Mouse (Mus musculus): ENCODE results near the gene Proz. TPM values are rescaled to one million over a fixed set of nuclear protein-coding genes. Genes with fewer than 3 reads are reported as not detected.
A peak's percentile ranks its signal among the peaks of the same experiment; 100 is the strongest.

Gene Proz
- total and polyA plus RNA-seq, 3 experiments, result not detected

- Histone ChIP-seq H3K4me1 (ENCODE audit: control insufficient read depth, insufficient read depth, low read length) (no peaks in the 10 kb centered on the region), H3K4me3 (no peak overlapping the region), H3K79me2 (replicated peaks; ENCODE audit: control insufficient read depth, insufficient read depth, low read length) (no peaks in the 10 kb centered on the region), H3K36me3 (ENCODE audit: control insufficient read depth, insufficient read depth, low read length) (no peaks in the 10 kb centered on the region), H3K27ac (no peak overlapping the region), H3K9ac (ENCODE audit: low read depth, low read length) (no peak overlapping the region), H3K27me3 (ENCODE audit: control insufficient read depth, insufficient read depth, low read length) (no peaks in the 10 kb centered on the region)
- intact Hi-C loops (cut with DNase I), result no loop called here
- 91% methylated on average over 7 of the region's 7 CpGs for WGBS
- no peak for DNase-seq
- TF ChIP-seq CTCF (IDR thresholded peaks at IDR 0.05) (no peak), POLR2A (IDR thresholded peaks at IDR 0.05; ENCODE audit: insufficient read depth, low read depth, low read length) (no peak), EP300 (IDR thresholded peaks at IDR 0.05; ENCODE audit: insufficient read depth, low read depth, low read length) (no peak)
These were observed 16.8 kb downstream of the Proz start for GRCm38 (mm10) chr8:13077542-13077941.

- intact Hi-C loops (cut with DNase I), result loop anchor here (2.0 to 10.0 kb wide), 6 partner anchors 54 to 432 kb away; partner anchors contain the start of genes Atp11a, Lamp1 and Tubgcp3
- peak overlapping the region; percentile 94 for H3K27ac ChIP-seq
- peaks cover 8% of the 10 kb centered on the region for H3K4me1 ChIP-seq (ENCODE audit: control insufficient read depth, insufficient read depth, low read length)
- DNase-seq, result peak; percentile 89 to 94
- peak; percentile 84 for TF ChIP-seq POLR2A (IDR thresholded peaks at IDR 0.05; ENCODE audit: insufficient read depth, low read depth, low read length)
- TF ChIP-seq EP300 (IDR thresholded peaks at IDR 0.05; ENCODE audit: insufficient read depth, low read depth, low read length), result peak; percentile 5; the same call in 1 of the 2 replicates
- no peak for TF ChIP-seq CTCF (IDR thresholded peaks at IDR 0.05)
- 0% methylated on average over 38 of the region's 45 CpGs for WGBS
- H3K36me3 ChIP-seq (ENCODE audit: control insufficient read depth, insufficient read depth, low read length), result no peaks in the 10 kb centered on the region
- peak overlapping the region; percentile 91 for H3K4me3 ChIP-seq
- peaks cover 10% of the 10 kb centered on the region for H3K79me2 ChIP-seq (replicated peaks; ENCODE audit: control insufficient read depth, insufficient read depth, low read length)
- H3K9ac ChIP-seq (ENCODE audit: low read depth, low read length), result peak overlapping the region; percentile 70
- no peaks in the 10 kb centered on the region for H3K27me3 ChIP-seq (ENCODE audit: control insufficient read depth, insufficient read depth, low read length)
These were observed 44.0 kb downstream of the Proz start for GRCm38 (mm10) chr8:13104691-13105086.

GRCm38 (mm10) chr8:13105087-13105881, 44.6 kb downstream of the Proz start, which contains the start of the genes Pcid2 and Cul4a:
Gene Pcid2 (minus strand): TSS chr8:13105459.
Gene Cul4a (plus strand): TSS chr8:13105621.
- H3K9ac ChIP-seq (ENCODE audit: low read depth, low read length), result peak within 1 kb of the TSS; percentile 96
- H3K4me1 ChIP-seq (ENCODE audit: control insufficient read depth, insufficient read depth, low read length), result peaks cover 8% of the 10 kb centered on the region
- TF ChIP-seq CTCF (IDR thresholded peaks at IDR 0.05) (peak; percentile 78), EP300 (IDR thresholded peaks at IDR 0.05; ENCODE audit: insufficient read depth, low read depth, low read length) (no peak), POLR2A (IDR thresholded peaks at IDR 0.05; ENCODE audit: insufficient read depth, low read depth, low read length) (peak; percentile 57)
- intact Hi-C loops (cut with DNase I), result loop anchor here (2.0 to 10.0 kb wide), 4 partner anchors 54 to 350 kb away; partner anchors contain the start of genes Atp11a and Lamp1
- WGBS, result under 1% methylated on average over 87 of the region's 87 CpGs
- H3K36me3 ChIP-seq (ENCODE audit: control insufficient read depth, insufficient read depth, low read length), result no peaks in the 10 kb centered on the region
- H3K79me2 ChIP-seq (replicated peaks; ENCODE audit: control insufficient read depth, insufficient read depth, low read length), result peaks cover 9% of the 10 kb centered on the region
- H3K4me3 ChIP-seq, result peak within 1 kb of the TSS; percentile 100
- no peaks in the 10 kb centered on the region for H3K27me3 ChIP-seq (ENCODE audit: control insufficient read depth, insufficient read depth, low read length)
- H3K27ac ChIP-seq, result peak within 1 kb of the TSS; percentile 97
- peak; percentile 96 to 98 for DNase-seq

- TF ChIP-seq CTCF (IDR thresholded peaks at IDR 0.05), result no peak
- TF ChIP-seq POLR2A (IDR thresholded peaks at IDR 0.05; ENCODE audit: insufficient read depth, low read depth, low read length), result no peak
- WGBS, result 1% methylated on average over 55 of the region's 63 CpGs
- intact Hi-C loops (cut with DNase I), result loop anchor here (2.0 to 10.0 kb wide), 4 partner anchors 53 to 351 kb away; partner anchors contain the start of genes Atp11a and Lamp1
These were observed 45.3 kb downstream of the Proz start for GRCm38 (mm10) chr8:13105908-13106551.

GRCm38 (mm10) chr8:13107990-13108638, 47.4 kb downstream of the Proz start:
- intact Hi-C loops (cut with DNase I), result loop anchor here (5.0 to 10.0 kb wide), 2 partner anchors 99 to 353 kb away; partner anchors contain the start of gene Atp11a
- no peak for DNase-seq
- 59% methylated on average over 13 of the region's 13 CpGs for WGBS
- Histone ChIP-seq H3K9ac (ENCODE audit: low read depth, low read length) (no peak overlapping the region), H3K79me2 (replicated peaks; ENCODE audit: control insufficient read depth, insufficient read depth, low read length) (peaks cover 16% of the 10 kb centered on the region), H3K4me3 (no peak overlapping the region), H3K36me3 (ENCODE audit: control insufficient read depth, insufficient read depth, low read length) (no peaks in the 10 kb centered on the region), H3K27me3 (ENCODE audit: control insufficient read depth, insufficient read depth, low read length) (no peaks in the 10 kb centered on the region), H3K27ac (no peak overlapping the region), H3K4me1 (ENCODE audit: control insufficient read depth, insufficient read depth, low read length) (peaks cover 9% of the 10 kb centered on the region)
- TF ChIP-seq POLR2A (IDR thresholded peaks at IDR 0.05; ENCODE audit: insufficient read depth, low read depth, low read length) (no peak), EP300 (IDR thresholded peaks at IDR 0.05; ENCODE audit: insufficient read depth, low read depth, low read length) (no peak), CTCF (IDR thresholded peaks at IDR 0.05) (no peak)

More at GRCm38 (mm10) chr8:13105908-13106551, 45.3 kb downstream of the Proz start:
- Histone ChIP-seq H3K36me3 (ENCODE audit: control insufficient read depth, insufficient read depth, low read length) (no peaks in the 10 kb centered on the region), H3K9ac (ENCODE audit: low read depth, low read length) (peak overlapping the region; percentile 96), H3K4me3 (peak overlapping the region; percentile 100), H3K4me1 (ENCODE audit: control insufficient read depth, insufficient read depth, low read length) (peaks cover 9% of the 10 kb centered on the region), H3K79me2 (replicated peaks; ENCODE audit: control insufficient read depth, insufficient read depth, low read length) (peaks cover 10% of the 10 kb centered on the region), H3K27ac (peak overlapping the region; percentile 97), H3K27me3 (ENCODE audit: control insufficient read depth, insufficient read depth, low read length) (no peaks in the 10 kb centered on the region)
- no peak for DNase-seq

Data from heart, adult 2 months (tissue).